ENCODE assay signal across 24 mouse cellular contexts in the genomic region with DNA sequence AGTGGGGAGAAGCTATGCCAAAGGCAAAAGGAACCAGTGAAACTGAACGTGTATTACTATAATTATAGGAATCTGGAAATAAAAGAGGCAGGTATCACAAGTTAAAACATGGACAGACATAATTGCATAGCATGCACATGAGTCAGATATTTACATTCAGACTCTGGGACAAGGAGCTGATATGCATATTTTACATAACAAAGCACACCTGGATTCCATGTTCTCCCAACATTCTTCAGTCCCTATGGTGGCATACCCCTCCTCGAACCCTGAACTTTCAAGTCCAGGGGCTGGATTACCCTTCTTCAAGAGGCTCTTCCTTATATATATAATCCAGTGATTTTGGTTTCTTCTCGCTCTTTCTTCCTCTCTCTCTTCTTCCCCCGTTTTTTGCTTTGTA.
DNase-seq lines count a peak whose midpoint lies in the region; ATAC-seq lines count a peak whose summit lies in the region.
"Had no signal": no experiment of that assay in that cellular context is flagged by ENCODE, and none has a peak within 500 bp of the region (broad histone marks: within the 10 kb centered on the region; RNA-seq: fewer than 3 reads in every experiment).

No protein-coding gene starts in this region.

- ATAC-seq in megakaryocyte progenitor cell, adult 5-6 weeks (replicated peaks; ENCODE audit: poor library complexity), result no peak
- ATAC-seq: activated CD4-positive, CD25-positive, alpha-beta regulatory T cell, adult 4 months; CD4-positive, CD25-positive, alpha-beta regulatory T cell, adult 4 months; Patski had no signal

- no peak overlapping the region for H3K27ac ChIP-seq in limb, embryonic 10.5 days

- H3K4me3 ChIP-seq in limb, embryonic 10.5 days, result no peak overlapping the region

- no peaks in the 10 kb centered on the region for H3K36me3 ChIP-seq in limb, embryonic 10.5 days
- H3K36me3 ChIP-seq: G1E had no signal

- H3K4me1 ChIP-seq in limb, embryonic 10.5 days, result no peaks in the 10 kb centered on the region

- no peaks in the 10 kb centered on the region for H3K9me3 ChIP-seq in limb, embryonic 10.5 days (replicated peaks)
- H3K9me3 ChIP-seq: G1E had no signal

- H3K27me3 ChIP-seq in limb, embryonic 10.5 days (ENCODE audit: low read depth, poor library complexity, severe bottlenecking), result no peaks in the 10 kb centered on the region
- H3K27me3 ChIP-seq: CH12.LX, Patski had no signal

- DNase-seq in ES-CJ7 (ENCODE audit: low read depth, low spot score) (peak; percentile 51), R1 (ENCODE audit: low read depth, low spot score) (peak; percentile 86), ZHBTc4 (ENCODE audit: low read depth, low spot score) (peak; percentile 30)
- DNase-seq in right cerebral cortex, postnatal 14 days, result no peak
- DNase-seq in limb, embryonic 10.5 days (ENCODE audit: low spot score), result no peak
- DNase-seq: adrenal gland, adult 2 months; adrenal gland, adult 8-10 months; adrenal gland, postnatal 10 days; adrenal gland, postnatal 14 days; adrenal gland, postnatal 25 days; adrenal gland, postnatal 36 days; B cell, adult 2 months; cerebellum, adult 11 months; cerebellum, adult 11-12 months; cerebellum, adult 18-20 months; cerebellum, adult 2 months; cerebellum, adult 8-10 months; cerebellum, adult 9-10 months had no signal

- WGBS in limb, embryonic 10.5 days, result 89% methylated on average over 4 of the region's 4 CpGs

Comparison
In these comparisons a context has a peak if more than half of its experiments do, and no peak if none do; other contexts are left out.
1. DNase-seq: peak in ES-CJ7 (single experiment), R1 (single experiment) and ZHBTc4 (single experiment); none in right cerebral cortex, postnatal 14 days (single experiment) and limb, embryonic 10.5 days (single experiment).